Mouse (Mus musculus): ENCODE results near the gene Hivep3. TPM values are rescaled to one million over a fixed set of nuclear protein-coding genes. Genes with fewer than 3 reads are reported as not detected.

Hivep3 gene
- polyA plus RNA-seq, 1 experiment from 2014 or later, result 3.2 TPM

GRCm38 (mm10) chr4:119947232-119948162 lies 213.9 kb downstream of the Hivep3 start:
- Histone ChIP-seq H3K4me1 (0 out of 2 replicates have a peak, but pooled peaks cover 8% of the 10 kb centered on the region), H3K27me3 (no peaks in the 10 kb centered on the region), H3K4me2 (no peak overlapping the region), H3K27ac (no peak overlapping the region), H3K36me3 (no peaks in the 10 kb centered on the region), H3K4me3 (no peak overlapping the region), H3K9ac (no peak overlapping the region), H3K9me3 (no peaks in the 10 kb centered on the region)
- 47% methylated on average over 12 of the region's 12 CpGs for WGBS
- no peak for ATAC-seq (ENCODE audit: insufficient number of reproducible peaks, low FRiP score, low TSS enrichment, low read depth)

GRCm38 (mm10) chr4:119948406-119948805 lies 214.8 kb downstream of the Hivep3 start:
- H3K9me3 ChIP-seq, result no peaks in the 10 kb centered on the region
- 77% methylated on average over 6 of the region's 6 CpGs for WGBS
- H3K36me3 ChIP-seq, result no peaks in the 10 kb centered on the region
- ATAC-seq (ENCODE audit: insufficient number of reproducible peaks, low FRiP score, low TSS enrichment, low read depth), result no peak
- H3K4me1 ChIP-seq, result 0 out of 2 replicates have a peak, but pooled peaks cover 8% of the 10 kb centered on the region
- no peak overlapping the region for H3K4me3 ChIP-seq
- no peak overlapping the region for H3K9ac ChIP-seq
- no peak overlapping the region for H3K27ac ChIP-seq
- no peak overlapping the region for H3K4me2 ChIP-seq
- H3K27me3 ChIP-seq, result no peaks in the 10 kb centered on the region

- H3K9me3 ChIP-seq, result no peaks in the 10 kb centered on the region
- H3K9ac ChIP-seq, result no peak overlapping the region
- H3K4me2 ChIP-seq, result no peak overlapping the region
- no peaks in the 10 kb centered on the region for H3K27me3 ChIP-seq
- no peak overlapping the region for H3K27ac ChIP-seq
- H3K4me3 ChIP-seq, result no peak overlapping the region
- 63% methylated on average over 12 of the region's 12 CpGs for WGBS
- H3K4me1 ChIP-seq, result 0 out of 2 replicates have a peak, but pooled peaks cover 8% of the 10 kb centered on the region
- ATAC-seq (ENCODE audit: insufficient number of reproducible peaks, low FRiP score, low TSS enrichment, low read depth), result no peak
- H3K36me3 ChIP-seq, result no peaks in the 10 kb centered on the region
These were observed 215.5 kb downstream of the Hivep3 start for GRCm38 (mm10) chr4:119948922-119949614.

GRCm38 (mm10) chr4:119950181-119950580 lies 216.6 kb downstream of the Hivep3 start:
- no peak overlapping the region for H3K27ac ChIP-seq
- 71% methylated on average over 5 of the region's 5 CpGs for WGBS
- H3K4me3 ChIP-seq, result no peak overlapping the region
- H3K9me3 ChIP-seq, result no peaks in the 10 kb centered on the region
- no peaks in the 10 kb centered on the region for H3K27me3 ChIP-seq
- no peak overlapping the region for H3K4me2 ChIP-seq
- no peaks in the 10 kb centered on the region for H3K36me3 ChIP-seq
- no peak overlapping the region for H3K9ac ChIP-seq
- 0 out of 2 replicates have a peak, but pooled peaks cover 8% of the 10 kb centered on the region for H3K4me1 ChIP-seq
- no peak for ATAC-seq (ENCODE audit: insufficient number of reproducible peaks, low FRiP score, low TSS enrichment, low read depth)

GRCm38 (mm10) chr4:119951081-119951480 lies 217.5 kb downstream of the Hivep3 start:
- H3K9me3 ChIP-seq, result no peaks in the 10 kb centered on the region
- H3K4me3 ChIP-seq, result no peak overlapping the region
- no peak overlapping the region for H3K4me2 ChIP-seq
- 84% methylated on average over 1 of the region's 1 CpGs for whole genome bisulfite sequencing
- H3K4me1 ChIP-seq, result 0 out of 2 replicates have a peak, but pooled peaks cover 8% of the 10 kb centered on the region
- no peak overlapping the region for H3K27ac ChIP-seq
- no peak for ATAC-seq (ENCODE audit: insufficient number of reproducible peaks, low FRiP score, low TSS enrichment, low read depth)
- H3K36me3 ChIP-seq, result no peaks in the 10 kb centered on the region
- H3K9ac ChIP-seq, result no peak overlapping the region
- H3K27me3 ChIP-seq, result no peaks in the 10 kb centered on the region

- no peaks in the 10 kb centered on the region for H3K27me3 ChIP-seq
- no peak overlapping the region for H3K27ac ChIP-seq
- H3K36me3 ChIP-seq, result no peaks in the 10 kb centered on the region
- no peak overlapping the region for H3K4me2 ChIP-seq
- 0 out of 2 replicates have a peak, but pooled peaks cover 6% of the 10 kb centered on the region for H3K4me1 ChIP-seq
- no peak overlapping the region for H3K9ac ChIP-seq
- no peak for ATAC-seq (ENCODE audit: insufficient number of reproducible peaks, low FRiP score, low TSS enrichment, low read depth)
- no peaks in the 10 kb centered on the region for H3K9me3 ChIP-seq
- 69% methylated on average over 7 of the region's 7 CpGs for WGBS
- no peak overlapping the region for H3K4me3 ChIP-seq
These were observed 221.4 kb downstream of the Hivep3 start for GRCm38 (mm10) chr4:119955008-119955407.

- no peak overlapping the region for H3K4me2 ChIP-seq
- 83% methylated on average over 2 of the region's 2 CpGs for WGBS
- ATAC-seq (ENCODE audit: insufficient number of reproducible peaks, low FRiP score, low TSS enrichment, low read depth), result no peak
These were observed 224.4 kb downstream of the Hivep3 start for GRCm38 (mm10) chr4:119957970-119958369.

GRCm38 (mm10) chr4:119959293-119959692 lies 225.7 kb downstream of the Hivep3 start:
- Histone ChIP-seq H3K4me2 (no peak overlapping the region), H3K36me3 (no peaks in the 10 kb centered on the region), H3K9ac (no peak overlapping the region), H3K9me3 (no peaks in the 10 kb centered on the region), H3K27ac (no peak overlapping the region), H3K4me3 (no peak overlapping the region), H3K27me3 (no peaks in the 10 kb centered on the region), H3K4me1 (0 out of 2 replicates have a peak, but pooled peaks cover 6% of the 10 kb centered on the region)
- 58% methylated on average over 7 of the region's 7 CpGs for WGBS
- no peak for ATAC-seq (ENCODE audit: insufficient number of reproducible peaks, low FRiP score, low TSS enrichment, low read depth)

More at GRCm38 (mm10) chr4:119957970-119958369, 224.4 kb downstream of the Hivep3 start:
- Histone ChIP-seq H3K36me3 (no peaks in the 10 kb centered on the region), H3K9me3 (no peaks in the 10 kb centered on the region), H3K4me3 (no peak overlapping the region), H3K4me1 (0 out of 2 replicates have a peak, but pooled peaks cover 6% of the 10 kb centered on the region), H3K27ac (no peak overlapping the region), H3K9ac (no peak overlapping the region), H3K27me3 (no peaks in the 10 kb centered on the region)

GRCm38 (mm10) chr4:119959873-119960272 lies 226.3 kb downstream of the Hivep3 start:
- ATAC-seq (ENCODE audit: insufficient number of reproducible peaks, low FRiP score, low TSS enrichment, low read depth), result no peak
- H3K9me3 ChIP-seq, result no peaks in the 10 kb centered on the region
- no peak overlapping the region for H3K9ac ChIP-seq
- no peak overlapping the region for H3K4me2 ChIP-seq
- 0 out of 2 replicates have a peak, but pooled peaks cover 6% of the 10 kb centered on the region for H3K4me1 ChIP-seq
- 57% methylated on average over 1 of the region's 1 CpGs for WGBS
- H3K36me3 ChIP-seq, result no peaks in the 10 kb centered on the region
- no peak overlapping the region for H3K27ac ChIP-seq
- no peaks in the 10 kb centered on the region for H3K27me3 ChIP-seq
- H3K4me3 ChIP-seq, result no peak overlapping the region

- Histone ChIP-seq H3K27me3 (no peaks in the 10 kb centered on the region), H3K27ac (no peak overlapping the region), H3K9me3 (no peaks in the 10 kb centered on the region), H3K4me2 (no peak overlapping the region), H3K4me3 (no peak overlapping the region), H3K36me3 (no peaks in the 10 kb centered on the region), H3K9ac (no peak overlapping the region), H3K4me1 (0 out of 2 replicates have a peak, but pooled peaks cover 6% of the 10 kb centered on the region)
- 57% methylated on average over 6 of the region's 6 CpGs for WGBS
- no peak for ATAC-seq (ENCODE audit: insufficient number of reproducible peaks, low FRiP score, low TSS enrichment, low read depth)
These were observed 226.9 kb downstream of the Hivep3 start for GRCm38 (mm10) chr4:119960523-119960922.

GRCm38 (mm10) chr4:119961164-119961563 lies 227.6 kb downstream of the Hivep3 start:
- Histone ChIP-seq H3K27me3 (no peaks in the 10 kb centered on the region), H3K27ac (no peak overlapping the region), H3K9ac (no peak overlapping the region), H3K4me2 (no peak overlapping the region), H3K4me3 (no peak overlapping the region), H3K36me3 (no peaks in the 10 kb centered on the region), H3K9me3 (no peaks in the 10 kb centered on the region), H3K4me1 (0 out of 2 replicates have a peak, but pooled peaks cover 6% of the 10 kb centered on the region)
- ATAC-seq (ENCODE audit: insufficient number of reproducible peaks, low FRiP score, low TSS enrichment, low read depth), result no peak
- 81% methylated on average over 5 of the region's 5 CpGs for WGBS

GRCm38 (mm10) chr4:119962066-119962465 lies 228.5 kb downstream of the Hivep3 start:
- Histone ChIP-seq H3K27me3 (no peaks in the 10 kb centered on the region), H3K36me3 (no peaks in the 10 kb centered on the region), H3K4me2 (no peak overlapping the region), H3K9ac (no peak overlapping the region), H3K4me1 (peaks cover 13% of the 10 kb centered on the region), H3K27ac (no peak overlapping the region), H3K9me3 (no peaks in the 10 kb centered on the region), H3K4me3 (no peak overlapping the region)
- WGBS, result 76% methylated on average over 5 of the region's 5 CpGs
- no peak for ATAC-seq (ENCODE audit: insufficient number of reproducible peaks, low FRiP score, low TSS enrichment, low read depth)
